Mouse (Mus musculus): ENCODE results near the gene Gm42420. TPM values are rescaled to one million over a fixed set of nuclear protein-coding genes. Genes with fewer than 3 reads are reported as not detected.

Gene Gm42420
- polyA plus RNA-seq, 2 experiments, result 1.2 TPM

- WGBS, result 26% methylated on average over 10 of the region's 10 CpGs
- H3K27ac ChIP-seq (replicated peaks; ENCODE audit: low read depth, low read length), result no peak overlapping the region
- no peaks in the 10 kb centered on the region for H3K27me3 ChIP-seq (ENCODE audit: control insufficient read depth, insufficient read depth, low read length)
- ATAC-seq (ENCODE audit: low FRiP score, low read depth) (no peak; the same call in 1 of the 2 replicates), DNase-seq (ENCODE audit: low spot score) (no peak)
- peak overlapping the region; percentile 65 for H3K4me2 ChIP-seq (replicated peaks; ENCODE audit: low read depth, low read length, severe bottlenecking)
- H3K9me3 ChIP-seq (ENCODE audit: control insufficient read depth, low read length), result no peaks in the 10 kb centered on the region
- TF ChIP-seq POLR2A (IDR thresholded peaks at IDR 0.05; ENCODE audit: borderline replicate concordance, extremely low read depth, insufficient read depth, insufficient read length), result no peak
- H3K9ac ChIP-seq (ENCODE audit: low read depth, low read length, severe bottlenecking), result peak overlapping the region; percentile 64
- peak overlapping the region; percentile 49 for H3K4me3 ChIP-seq (replicated peaks; ENCODE audit: low read length)
- peaks cover 6% of the 10 kb centered on the region for H3K4me1 ChIP-seq (ENCODE audit: control insufficient read depth, insufficient read depth, low read length)
- peaks cover 26% of the 10 kb centered on the region for H3K36me3 ChIP-seq (ENCODE audit: control insufficient read depth, insufficient read depth, low read length)
These were observed 11.0 kb upstream of the Gm42420 start for GRCm38 (mm10) chr6:39574555-39574869.

DNA sequence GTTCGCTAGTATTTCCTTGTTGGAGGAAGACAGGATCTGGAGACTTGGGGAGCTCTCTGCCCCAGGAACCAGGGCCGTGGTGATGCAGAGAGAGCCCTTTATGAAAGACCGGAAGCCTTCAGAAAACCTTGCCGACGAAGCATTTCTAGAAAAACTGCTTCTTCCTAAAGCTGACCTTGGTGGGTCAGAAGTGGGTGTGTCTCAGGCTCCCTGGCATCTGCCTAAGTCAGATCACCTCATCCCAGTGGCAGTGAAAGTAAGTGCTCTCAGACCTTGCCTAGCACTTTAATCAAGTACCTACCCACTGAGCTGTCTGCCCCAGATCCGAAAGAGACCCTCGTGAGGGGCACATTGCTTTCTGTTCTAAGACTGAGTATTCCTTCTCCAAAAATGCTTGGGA, 10.6 kb upstream of the Gm42420 start:
- no peak for TF ChIP-seq POLR2A (IDR thresholded peaks at IDR 0.05; ENCODE audit: borderline replicate concordance, extremely low read depth, insufficient read depth, insufficient read length)
- WGBS, result 70% methylated on average over 7 of the region's 7 CpGs
- H3K4me2 ChIP-seq (replicated peaks; ENCODE audit: low read depth, low read length, severe bottlenecking), result peak overlapping the region; percentile 65

DNA sequence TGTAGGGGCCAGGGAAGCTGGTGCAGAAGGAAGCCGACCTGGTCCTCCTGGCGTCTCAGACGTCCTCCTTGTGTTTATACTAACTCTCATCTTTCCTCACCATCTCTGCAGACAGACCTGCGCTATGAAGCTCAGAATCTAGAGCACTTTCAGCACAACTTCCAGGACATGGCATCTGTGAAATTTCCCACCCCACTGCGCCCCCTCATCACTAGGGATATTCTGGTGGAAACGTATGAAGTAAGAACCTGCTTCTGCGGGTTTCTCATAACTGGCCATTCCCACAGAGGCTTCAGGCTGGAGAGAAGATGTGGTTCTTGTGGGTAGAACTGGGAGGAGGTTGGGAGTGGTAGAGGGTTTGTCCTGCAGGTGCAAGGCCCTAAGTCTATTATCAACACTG, 6.0 kb upstream of the Gm42420 start:
- TF ChIP-seq POLR2A (IDR thresholded peaks at IDR 0.05; ENCODE audit: borderline replicate concordance, extremely low read depth, insufficient read depth, insufficient read length), result no peak
- no peaks in the 10 kb centered on the region for H3K9me3 ChIP-seq (ENCODE audit: control insufficient read depth, low read length)
- H3K36me3 ChIP-seq (ENCODE audit: control insufficient read depth, insufficient read depth, low read length), result peaks cover 63% of the 10 kb centered on the region
- ATAC-seq (ENCODE audit: low FRiP score, low read depth) (no peak), DNase-seq (ENCODE audit: low spot score) (no peak)
- no peaks in the 10 kb centered on the region for H3K27me3 ChIP-seq (ENCODE audit: control insufficient read depth, insufficient read depth, low read length)
- no peak overlapping the region for H3K27ac ChIP-seq (replicated peaks; ENCODE audit: low read depth, low read length)
- no peak overlapping the region for H3K4me3 ChIP-seq (replicated peaks; ENCODE audit: low read length)
- no peak overlapping the region for H3K9ac ChIP-seq (ENCODE audit: low read depth, low read length, severe bottlenecking)
- WGBS, result 95% methylated on average over 7 of the region's 7 CpGs
- no peak overlapping the region for H3K4me2 ChIP-seq (replicated peaks; ENCODE audit: low read depth, low read length, severe bottlenecking)
- H3K4me1 ChIP-seq (ENCODE audit: control insufficient read depth, insufficient read depth, low read length), result peaks cover 4% of the 10 kb centered on the region

More for the DNA sequence above, 10.6 kb upstream of the Gm42420 start:
- Histone ChIP-seq H3K4me3 (replicated peaks; ENCODE audit: low read length) (peak overlapping the region; percentile 49), H3K9ac (ENCODE audit: low read depth, low read length, severe bottlenecking) (no peak overlapping the region), H3K9me3 (ENCODE audit: control insufficient read depth, low read length) (no peaks in the 10 kb centered on the region), H3K27me3 (ENCODE audit: control insufficient read depth, insufficient read depth, low read length) (no peaks in the 10 kb centered on the region), H3K27ac (replicated peaks; ENCODE audit: low read depth, low read length) (no peak overlapping the region), H3K36me3 (ENCODE audit: control insufficient read depth, insufficient read depth, low read length) (peaks cover 30% of the 10 kb centered on the region), H3K4me1 (ENCODE audit: control insufficient read depth, insufficient read depth, low read length) (peaks cover 6% of the 10 kb centered on the region)
- ATAC-seq (ENCODE audit: low FRiP score, low read depth) (no peak), DNase-seq (ENCODE audit: low spot score) (no peak)

GRCm38 (mm10) chr6:39580558-39580957, 5.0 kb upstream of the Gm42420 start:
- H3K4me3 ChIP-seq (replicated peaks; ENCODE audit: low read length), result no peak overlapping the region
- WGBS, result 81% methylated on average over 2 of the region's 2 CpGs
- no peak overlapping the region for H3K27ac ChIP-seq (replicated peaks; ENCODE audit: low read depth, low read length)
- DNase-seq (ENCODE audit: low spot score) (no peak), ATAC-seq (ENCODE audit: low FRiP score, low read depth) (no peak)
- H3K36me3 ChIP-seq (ENCODE audit: control insufficient read depth, insufficient read depth, low read length), result peaks cover 70% of the 10 kb centered on the region
- H3K4me1 ChIP-seq (ENCODE audit: control insufficient read depth, insufficient read depth, low read length), result no peaks in the 10 kb centered on the region
- no peak overlapping the region for H3K9ac ChIP-seq (ENCODE audit: low read depth, low read length, severe bottlenecking)
- no peaks in the 10 kb centered on the region for H3K27me3 ChIP-seq (ENCODE audit: control insufficient read depth, insufficient read depth, low read length)
- TF ChIP-seq POLR2A (IDR thresholded peaks at IDR 0.05; ENCODE audit: borderline replicate concordance, extremely low read depth, insufficient read depth, insufficient read length), result no peak
- no peaks in the 10 kb centered on the region for H3K9me3 ChIP-seq (ENCODE audit: control insufficient read depth, low read length)
- H3K4me2 ChIP-seq (replicated peaks; ENCODE audit: low read depth, low read length, severe bottlenecking), result no peak overlapping the region

DNA sequence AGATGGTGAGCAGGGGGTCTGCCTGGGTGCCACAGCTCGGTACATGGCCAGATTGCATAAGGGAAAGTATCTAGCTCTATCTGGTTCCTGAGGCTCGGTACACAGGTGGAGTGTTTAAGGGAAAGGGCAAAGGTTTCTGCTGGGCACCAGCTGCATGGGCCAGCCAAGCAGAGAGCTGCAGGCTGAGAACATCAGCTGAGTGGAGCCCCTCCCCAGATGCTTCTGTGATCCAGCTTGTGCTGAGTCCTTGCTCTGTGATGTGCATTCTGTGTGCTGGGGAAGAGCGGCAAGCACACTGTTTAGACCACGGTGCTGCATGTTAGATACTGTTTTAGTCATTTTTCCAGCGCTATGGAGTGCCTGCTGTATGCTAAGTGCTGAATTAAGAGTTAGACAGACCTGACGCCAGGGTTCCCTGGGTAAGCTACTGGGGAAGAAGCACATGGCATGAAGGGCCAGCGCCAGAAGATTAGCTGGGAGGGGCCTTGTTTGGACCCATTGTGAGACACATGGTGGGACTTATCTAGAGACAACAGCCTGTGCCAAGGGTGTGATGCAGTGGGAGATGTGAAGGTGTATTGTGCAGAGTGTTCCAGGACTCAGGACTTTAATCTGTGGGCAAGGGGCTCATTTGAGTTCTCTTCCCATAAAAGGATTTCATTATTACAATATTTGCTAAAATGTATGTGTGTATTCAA, 4.3 kb upstream of the Gm42420 start:
- Histone ChIP-seq H3K4me2 (replicated peaks; ENCODE audit: low read depth, low read length, severe bottlenecking) (no peak overlapping the region), H3K4me3 (replicated peaks; ENCODE audit: low read length) (no peak overlapping the region), H3K9ac (ENCODE audit: low read depth, low read length, severe bottlenecking) (no peak overlapping the region), H3K9me3 (ENCODE audit: control insufficient read depth, low read length) (no peaks in the 10 kb centered on the region), H3K36me3 (ENCODE audit: control insufficient read depth, insufficient read depth, low read length) (peaks cover 77% of the 10 kb centered on the region), H3K27ac (replicated peaks; ENCODE audit: low read depth, low read length) (no peak overlapping the region), H3K27me3 (ENCODE audit: control insufficient read depth, insufficient read depth, low read length) (no peaks in the 10 kb centered on the region), H3K4me1 (ENCODE audit: control insufficient read depth, insufficient read depth, low read length) (no peaks in the 10 kb centered on the region)
- DNase-seq (ENCODE audit: low spot score) (no peak), ATAC-seq (ENCODE audit: low FRiP score, low read depth) (no peak)
- no peak for TF ChIP-seq POLR2A (IDR thresholded peaks at IDR 0.05; ENCODE audit: borderline replicate concordance, extremely low read depth, insufficient read depth, insufficient read length)
- 78% methylated on average over 7 of the region's 7 CpGs for WGBS

All from limb, embryonic 14.5 days (tissue).